Mouse (Mus musculus) monocyte, adult 2 months (primary cell): ENCODE results near the gene Ctsz.

Experiments
- DNase-seq, 2 experiments: peaks; one replicate each; pipeline ENCODE4 v3.0.0; 2022; ENCODE audit warnings: low spot score in 2 of 2, low read depth in 1 of 2

Ctsz gene

GRCm38 (mm10) chr2:174438737-174439449 is at the start of gene Ctsz:
Gene Ctsz, minus strand, starts transcription at chr2:174439039.
- DNase-seq, result peak; percentile 80 to 87

GRCm38 (mm10) chr2:174487005-174487404 is 48.2 kb upstream of the Ctsz start:
- DNase-seq, result no peak

GRCm38 (mm10) chr2:174478746-174479145 is 39.9 kb upstream of the Ctsz start:
- DNase-seq, result no peak

- DNase-seq, result no peak
These were observed 38.9 kb upstream of the Ctsz start for GRCm38 (mm10) chr2:174477543-174478319.

- DNase-seq, result no peak
These were observed 34.7 kb upstream of the Ctsz start for GRCm38 (mm10) chr2:174473550-174473927.

GRCm38 (mm10) chr2:174472818-174473549 is 34.1 kb upstream of the Ctsz start, which contains the start of gene Prelid3b:
Gene Prelid3b, minus strand, starts transcription at chr2:174473081.
- peak; percentile 97 to 99 for DNase-seq

- DNase-seq, result peak in 1 of 2 experiments; percentile 18
These were observed 33.6 kb upstream of the Ctsz start for GRCm38 (mm10) chr2:174472407-174472806.

- DNase-seq, result no peak
These were observed 32.1 kb upstream of the Ctsz start for GRCm38 (mm10) chr2:174470786-174471405.

- DNase-seq, result no peak
These were observed 31.5 kb upstream of the Ctsz start for GRCm38 (mm10) chr2:174470333-174470732.

- DNase-seq, result peak; percentile 68 to 80
These were observed 25.1 kb upstream of the Ctsz start, which contains the start of gene Atp5e for GRCm38 (mm10) chr2:174463789-174464523. Gene Atp5e, minus strand, starts transcription at chr2:174464105.

GRCm38 (mm10) chr2:174463370-174463769 is 24.5 kb upstream of the Ctsz start:
- no peak for DNase-seq

- DNase-seq, result no peak
These were observed 20.5 kb upstream of the Ctsz start for GRCm38 (mm10) chr2:174459365-174459764.

- DNase-seq, result no peak
These were observed 14.8 kb upstream of the Ctsz start for GRCm38 (mm10) chr2:174453681-174454080.

GRCm38 (mm10) chr2:174450353-174450752 is 11.5 kb upstream of the Ctsz start, which contains the start of gene Tubb1:
Gene Tubb1, plus strand, starts transcription at chr2:174450695.
- DNase-seq, result no peak

GRCm38 (mm10) chr2:174448405-174448804 is 9.6 kb upstream of the Ctsz start:
- DNase-seq, result no peak

- DNase-seq, result no peak
These were observed 8.1 kb upstream of the Ctsz start for GRCm38 (mm10) chr2:174446905-174447304.

- no peak for DNase-seq
These were observed 7.7 kb upstream of the Ctsz start for GRCm38 (mm10) chr2:174446492-174446891.

GRCm38 (mm10) chr2:174445018-174445417 is 6.2 kb upstream of the Ctsz start:
- DNase-seq, result no peak

- DNase-seq, result no peak
These were observed 5.5 kb upstream of the Ctsz start for GRCm38 (mm10) chr2:174444359-174444758.

- no peak for DNase-seq
These were observed 4.2 kb upstream of the Ctsz start for GRCm38 (mm10) chr2:174443046-174443445.
